Mouse (Mus musculus): ENCODE measurements around the gene B230118H07Rik. TPM values are rescaled to one million over a fixed set of nuclear protein-coding genes. Genes with fewer than 3 reads are reported as not detected.

Gene B230118H07Rik
- polyA plus RNA-seq, 1 experiment from 2014 or later = 47.3 TPM

DNA sequence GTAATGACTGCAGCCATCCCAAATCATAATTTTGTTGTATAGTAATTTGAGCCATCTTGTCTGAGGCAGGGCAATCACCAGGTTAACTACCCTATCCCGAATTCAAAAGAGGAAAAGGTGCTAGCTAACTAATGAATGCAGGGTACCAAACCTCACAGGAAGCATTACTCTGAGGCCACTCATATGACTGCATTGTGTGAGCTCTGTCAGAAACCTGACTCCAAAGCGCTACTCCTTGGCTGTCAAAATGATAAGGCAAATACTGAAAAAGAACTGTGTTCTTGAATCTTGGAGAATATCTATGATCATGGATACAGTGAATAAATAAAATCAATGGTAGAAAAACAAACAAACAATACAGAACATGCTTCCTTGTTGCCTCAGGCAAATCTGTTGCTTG, 69.3 kb downstream of the B230118H07Rik start:
- H3K36me3 ChIP-seq = no peaks in the 10 kb centered on the region
- H3K9me3 ChIP-seq = no peaks in the 10 kb centered on the region
- ATAC-seq (ENCODE audit: low FRiP score, low read depth) = no peak
- no peak overlapping the region for H3K4me2 ChIP-seq (replicated peaks)
- H3K4me1 ChIP-seq = no peaks in the 10 kb centered on the region
- 85% methylated on average over 2 of the region's 2 CpGs for WGBS
- H3K9ac ChIP-seq (replicated peaks) = no peak overlapping the region
- H3K27ac ChIP-seq (replicated peaks) = no peak overlapping the region
- H3K27me3 ChIP-seq = no peaks in the 10 kb centered on the region
- H3K4me3 ChIP-seq = no peak overlapping the region

DNA sequence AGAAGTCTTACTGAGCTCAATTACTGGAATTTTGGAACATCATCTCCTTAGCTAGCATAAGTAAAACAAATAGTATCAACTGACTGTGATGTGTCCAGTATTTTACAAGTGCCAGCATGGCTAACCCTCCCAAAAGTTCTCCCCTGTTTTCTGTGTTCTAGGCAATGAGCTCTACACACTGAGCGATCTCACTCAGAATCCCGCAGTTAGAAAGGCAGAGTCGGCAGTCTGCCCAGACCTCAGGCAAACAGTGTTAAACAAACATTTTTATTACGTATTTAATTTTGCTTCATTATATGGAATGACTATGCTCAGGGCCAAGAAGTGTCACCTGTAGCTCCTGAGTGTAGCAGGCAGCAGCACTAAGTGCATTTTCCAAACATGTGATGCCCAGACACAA, 72.1 kb downstream of the B230118H07Rik start:
- Histone ChIP-seq H3K9ac (replicated peaks) (no peak overlapping the region), H3K4me3 (no peak overlapping the region), H3K36me3 (no peaks in the 10 kb centered on the region), H3K27me3 (no peaks in the 10 kb centered on the region), H3K4me1 (no peaks in the 10 kb centered on the region), H3K4me2 (replicated peaks) (no peak overlapping the region), H3K27ac (replicated peaks) (no peak overlapping the region), H3K9me3 (no peaks in the 10 kb centered on the region)
- ATAC-seq (ENCODE audit: low FRiP score, low read depth) = no peak
- 91% methylated on average over 4 of the region's 4 CpGs for WGBS

DNA sequence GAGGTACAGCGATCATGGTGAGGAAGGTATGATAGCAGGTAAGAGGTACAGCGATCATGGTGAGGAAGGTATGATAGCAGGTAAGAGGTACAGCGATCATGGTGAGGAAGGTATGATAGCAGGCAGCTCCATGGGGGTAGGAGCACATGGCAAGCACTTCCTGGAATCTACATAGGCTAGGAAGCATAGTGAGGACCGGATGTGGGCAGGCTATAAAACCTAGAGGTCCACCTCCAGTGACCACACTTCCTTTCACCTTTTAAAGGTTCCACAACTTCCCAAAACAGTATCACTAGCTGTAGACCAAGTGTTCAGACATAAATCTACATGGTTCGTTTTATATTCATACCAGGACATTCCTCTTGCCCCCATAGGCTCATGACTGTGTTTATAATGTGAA, 80.1 kb downstream of the B230118H07Rik start:
- ATAC-seq (ENCODE audit: low FRiP score, low read depth) = no peak
- Histone ChIP-seq H3K9me3 (no peaks in the 10 kb centered on the region), H3K4me1 (no peaks in the 10 kb centered on the region), H3K27me3 (no peaks in the 10 kb centered on the region), H3K27ac (replicated peaks) (no peak overlapping the region), H3K4me2 (replicated peaks) (no peak overlapping the region), H3K36me3 (no peaks in the 10 kb centered on the region), H3K9ac (replicated peaks) (no peak overlapping the region), H3K4me3 (no peak overlapping the region)
- 90% methylated on average over 4 of the region's 5 CpGs for WGBS

DNA sequence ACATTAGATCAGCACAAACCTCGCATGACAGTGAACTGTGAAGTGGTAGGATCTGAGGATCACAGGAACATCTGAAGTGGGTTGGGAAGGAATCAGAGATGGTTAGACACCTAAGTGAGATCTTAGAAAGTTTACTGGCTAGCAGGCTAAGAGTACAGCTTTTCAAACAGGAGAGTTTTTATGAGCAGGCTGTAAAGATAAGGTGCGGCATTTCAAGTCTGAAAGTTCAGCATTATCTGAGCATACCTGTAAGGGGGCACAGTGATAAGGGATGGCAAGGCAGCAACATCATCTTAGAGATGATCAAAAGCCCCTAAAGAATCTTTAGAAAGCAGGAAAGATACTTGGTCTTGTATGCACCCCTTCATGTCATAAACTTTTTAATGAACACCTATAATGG, 81.8 kb downstream of the B230118H07Rik start:
- no peaks in the 10 kb centered on the region for H3K36me3 ChIP-seq
- no peaks in the 10 kb centered on the region for H3K27me3 ChIP-seq
- H3K4me1 ChIP-seq = no peaks in the 10 kb centered on the region
- WGBS = 88% methylated on average over 2 of the region's 2 CpGs
- no peak overlapping the region for H3K4me3 ChIP-seq
- ATAC-seq (ENCODE audit: low FRiP score, low read depth) = no peak
- no peak overlapping the region for H3K9ac ChIP-seq (replicated peaks)
- no peaks in the 10 kb centered on the region for H3K9me3 ChIP-seq
- no peak overlapping the region for H3K4me2 ChIP-seq (replicated peaks)
- H3K27ac ChIP-seq (replicated peaks) = no peak overlapping the region

DNA sequence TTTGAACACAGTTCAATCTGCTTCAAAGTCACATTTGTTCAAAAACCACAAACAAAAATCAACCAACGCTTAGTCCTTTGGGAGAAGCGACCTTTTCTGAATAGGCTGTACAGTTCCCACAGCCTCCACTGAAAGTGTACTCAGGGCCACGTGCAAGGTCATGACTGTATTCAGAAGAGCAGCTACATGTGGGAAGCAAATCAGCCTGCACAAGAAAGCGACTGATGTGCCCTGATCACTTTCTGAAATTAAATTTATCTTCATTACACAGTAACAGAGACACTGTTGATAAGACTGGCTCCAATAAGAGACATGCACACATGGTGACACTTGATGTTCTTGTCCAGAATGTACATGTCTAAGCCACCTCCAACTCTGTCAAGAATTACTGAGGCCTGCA, 85.6 kb downstream of the B230118H07Rik start:
- Histone ChIP-seq H3K9ac (replicated peaks) (no peak overlapping the region), H3K9me3 (no peaks in the 10 kb centered on the region), H3K4me2 (replicated peaks) (no peak overlapping the region), H3K36me3 (no peaks in the 10 kb centered on the region), H3K27me3 (no peaks in the 10 kb centered on the region), H3K4me3 (no peak overlapping the region), H3K27ac (replicated peaks) (no peak overlapping the region), H3K4me1 (no peaks in the 10 kb centered on the region)
- ATAC-seq (ENCODE audit: low FRiP score, low read depth) = no peak
- WGBS = 85% methylated on average over 4 of the region's 4 CpGs

DNA sequence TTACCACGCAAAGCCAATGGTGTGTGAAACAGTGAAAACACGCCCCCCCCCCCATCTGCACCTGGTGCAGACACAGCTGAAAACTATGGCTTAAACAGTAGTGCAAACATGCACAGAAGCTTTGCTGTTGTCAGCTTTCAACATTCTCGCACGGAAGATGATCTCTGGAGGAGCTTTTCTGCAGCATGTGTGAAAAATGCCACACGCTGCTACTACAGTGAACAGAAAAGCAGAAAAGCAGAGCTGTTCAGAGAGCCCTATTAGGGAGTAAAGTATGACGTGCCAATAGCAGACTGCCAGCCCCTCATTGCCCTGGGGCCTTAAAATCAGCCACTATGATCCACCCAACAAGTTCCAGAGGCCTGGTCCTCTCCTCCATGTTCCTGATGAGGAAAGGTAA, 86.1 kb downstream of the B230118H07Rik start:
- H3K9me3 ChIP-seq = no peaks in the 10 kb centered on the region
- H3K4me3 ChIP-seq = no peak overlapping the region
- no peak overlapping the region for H3K9ac ChIP-seq (replicated peaks)
- H3K4me2 ChIP-seq (replicated peaks) = no peak overlapping the region
- no peaks in the 10 kb centered on the region for H3K4me1 ChIP-seq
- ATAC-seq (ENCODE audit: low FRiP score, low read depth) = no peak
- H3K27ac ChIP-seq (replicated peaks) = no peak overlapping the region
- H3K27me3 ChIP-seq = no peaks in the 10 kb centered on the region
- no peaks in the 10 kb centered on the region for H3K36me3 ChIP-seq
- 79% methylated on average over 6 of the region's 6 CpGs for WGBS

DNA sequence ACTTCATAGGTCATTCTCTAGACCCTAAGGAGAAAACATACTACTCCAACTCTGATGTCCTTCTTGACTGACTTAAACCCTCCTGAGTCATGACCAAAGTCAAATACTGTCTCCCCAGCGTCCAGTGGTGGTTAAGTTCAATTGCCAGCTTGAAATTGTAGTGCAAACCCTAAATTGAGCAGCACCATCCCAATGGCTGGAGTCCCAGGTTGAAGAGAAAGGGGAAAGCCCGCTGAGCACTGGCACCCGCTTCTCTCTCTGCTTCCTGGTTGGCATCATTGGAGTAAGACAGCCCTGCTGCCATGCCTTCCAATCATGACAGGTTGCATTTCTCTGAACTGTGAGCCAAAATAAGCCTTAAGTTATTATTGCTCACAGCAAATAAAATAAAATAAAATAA, 89.9 kb downstream of the B230118H07Rik start:
- Histone ChIP-seq H3K9me3 (no peaks in the 10 kb centered on the region), H3K36me3 (no peaks in the 10 kb centered on the region), H3K27ac (replicated peaks) (no peak overlapping the region), H3K27me3 (no peaks in the 10 kb centered on the region), H3K9ac (replicated peaks) (no peak overlapping the region), H3K4me2 (replicated peaks) (no peak overlapping the region), H3K4me1 (no peaks in the 10 kb centered on the region), H3K4me3 (no peak overlapping the region)
- WGBS = 83% methylated on average over 3 of the region's 3 CpGs
- ATAC-seq (ENCODE audit: low FRiP score, low read depth) = no peak

DNA sequence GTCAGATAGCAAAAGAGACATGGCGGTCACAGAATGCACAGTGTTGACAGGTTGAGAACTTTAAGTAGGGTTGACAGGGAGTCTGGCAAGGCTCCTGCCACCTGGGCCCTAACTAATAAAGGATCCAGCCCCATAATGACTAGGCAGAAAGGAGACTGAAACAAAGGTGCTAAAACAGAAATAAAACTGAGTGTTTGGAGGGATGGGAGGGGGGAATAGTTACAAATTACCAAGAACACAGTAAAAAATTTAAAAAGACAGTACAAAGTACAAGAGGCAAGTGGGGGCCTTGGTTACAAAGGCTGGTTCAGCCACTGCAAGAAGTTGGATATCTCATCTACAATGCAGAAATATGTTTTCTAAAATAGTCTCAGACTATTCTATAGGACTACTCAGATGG, 93.4 kb downstream of the B230118H07Rik start:
- H3K4me2 ChIP-seq (replicated peaks) = no peak overlapping the region
- no peaks in the 10 kb centered on the region for H3K36me3 ChIP-seq
- H3K9ac ChIP-seq (replicated peaks) = no peak overlapping the region
- no peak overlapping the region for H3K27ac ChIP-seq (replicated peaks)
- no peak overlapping the region for H3K4me3 ChIP-seq
- H3K27me3 ChIP-seq = no peaks in the 10 kb centered on the region
- ATAC-seq (ENCODE audit: low FRiP score, low read depth) = no peak
- H3K4me1 ChIP-seq = no peaks in the 10 kb centered on the region
- 98% methylated on average over 1 of the region's 1 CpGs for WGBS
- H3K9me3 ChIP-seq = no peaks in the 10 kb centered on the region

DNA sequence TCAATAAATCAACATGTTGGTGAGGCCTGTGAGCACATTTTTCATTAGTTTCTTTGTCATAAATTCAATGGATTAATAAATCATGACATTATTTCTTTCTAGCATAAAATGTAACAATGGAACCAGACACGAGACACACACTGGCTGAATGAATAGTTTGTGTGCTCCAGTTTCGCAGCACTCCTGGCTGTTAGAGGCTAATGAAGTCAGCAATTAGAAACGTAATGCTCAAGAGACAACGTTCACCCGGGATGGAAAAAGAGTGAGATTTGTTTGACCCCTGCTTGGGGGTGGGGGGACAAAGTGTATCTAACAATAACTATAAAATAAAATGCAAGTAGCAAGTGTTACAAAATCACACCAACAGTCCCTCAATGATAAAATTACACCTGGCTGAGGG, 95.5 kb downstream of the B230118H07Rik start:
- Histone ChIP-seq H3K36me3 (no peaks in the 10 kb centered on the region), H3K4me2 (replicated peaks) (no peak overlapping the region), H3K4me1 (no peaks in the 10 kb centered on the region), H3K9ac (replicated peaks) (no peak overlapping the region), H3K27me3 (no peaks in the 10 kb centered on the region), H3K27ac (replicated peaks) (no peak overlapping the region), H3K9me3 (no peaks in the 10 kb centered on the region), H3K4me3 (no peak overlapping the region)
- 65% methylated on average over 5 of the region's 5 CpGs for WGBS
- ATAC-seq (ENCODE audit: low FRiP score, low read depth) = no peak

DNA sequence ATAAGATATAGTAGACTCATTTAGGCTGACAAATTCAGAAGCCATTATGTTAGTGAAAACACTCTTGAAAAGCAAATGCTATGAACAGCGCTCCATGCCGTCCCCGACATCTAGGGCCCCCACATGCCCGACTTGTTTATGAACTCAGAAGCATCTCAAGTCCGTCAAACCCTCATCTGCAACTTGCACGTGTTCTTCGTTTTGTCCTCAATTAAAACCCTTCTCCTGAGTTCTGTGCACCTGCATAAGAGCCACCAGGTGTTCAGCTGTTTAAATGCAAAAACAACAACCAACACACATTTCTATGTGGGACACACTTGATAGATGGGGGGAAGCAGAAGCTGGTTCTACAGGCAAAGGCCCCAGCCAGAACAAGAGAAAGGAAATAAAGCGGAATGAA, 97.0 kb downstream of the B230118H07Rik start:
- Histone ChIP-seq H3K27me3 (no peaks in the 10 kb centered on the region), H3K4me3 (no peak overlapping the region), H3K27ac (replicated peaks) (no peak overlapping the region), H3K4me2 (replicated peaks) (no peak overlapping the region), H3K9ac (replicated peaks) (no peak overlapping the region), H3K9me3 (no peaks in the 10 kb centered on the region), H3K36me3 (no peaks in the 10 kb centered on the region), H3K4me1 (no peaks in the 10 kb centered on the region)
- 94% methylated on average over 8 of the region's 8 CpGs for WGBS
- ATAC-seq (ENCODE audit: low FRiP score, low read depth) = no peak

DNA sequence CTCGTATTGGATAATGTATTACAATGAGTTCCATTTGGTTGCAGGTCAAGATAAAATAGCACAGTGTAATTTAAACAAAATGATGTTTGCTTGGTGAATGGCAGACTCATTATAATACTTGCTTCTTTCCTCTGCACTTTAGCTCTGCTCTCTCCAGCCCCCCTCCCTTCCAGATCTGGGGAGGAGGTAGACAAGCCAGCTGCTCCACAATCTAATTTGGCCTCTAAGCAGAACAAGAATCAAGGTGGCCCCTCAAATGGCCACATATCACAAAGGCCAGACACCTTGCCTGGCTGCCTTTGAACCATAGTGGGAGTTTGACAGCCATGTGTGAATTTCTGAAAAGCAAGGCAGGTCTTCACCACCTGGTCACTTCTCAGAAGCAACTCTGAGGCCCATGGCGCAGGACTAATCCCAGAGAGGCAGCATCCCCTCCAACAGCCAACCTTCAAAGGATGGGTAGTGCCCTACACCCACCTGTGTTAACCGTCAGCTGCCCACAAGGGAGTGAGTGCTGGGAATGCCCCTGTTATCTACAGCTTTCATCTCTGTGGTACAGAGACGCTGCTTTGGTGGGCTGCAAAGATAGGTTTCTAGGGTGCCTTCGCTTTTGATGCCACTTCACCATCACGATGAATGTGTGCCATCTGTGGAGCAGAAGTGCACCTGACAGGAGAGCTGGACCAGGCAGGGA, 98.2 kb downstream of the B230118H07Rik start:
- no peak overlapping the region for H3K27ac ChIP-seq (replicated peaks)
- no peak for ATAC-seq (ENCODE audit: low FRiP score, low read depth)
- 80% methylated on average over 6 of the region's 6 CpGs for WGBS
- H3K9me3 ChIP-seq = no peaks in the 10 kb centered on the region
- no peak overlapping the region for H3K4me2 ChIP-seq (replicated peaks)
- no peaks in the 10 kb centered on the region for H3K36me3 ChIP-seq
- no peak overlapping the region for H3K9ac ChIP-seq (replicated peaks)
- no peak overlapping the region for H3K4me3 ChIP-seq
- no peaks in the 10 kb centered on the region for H3K27me3 ChIP-seq
- no peaks in the 10 kb centered on the region for H3K4me1 ChIP-seq

DNA sequence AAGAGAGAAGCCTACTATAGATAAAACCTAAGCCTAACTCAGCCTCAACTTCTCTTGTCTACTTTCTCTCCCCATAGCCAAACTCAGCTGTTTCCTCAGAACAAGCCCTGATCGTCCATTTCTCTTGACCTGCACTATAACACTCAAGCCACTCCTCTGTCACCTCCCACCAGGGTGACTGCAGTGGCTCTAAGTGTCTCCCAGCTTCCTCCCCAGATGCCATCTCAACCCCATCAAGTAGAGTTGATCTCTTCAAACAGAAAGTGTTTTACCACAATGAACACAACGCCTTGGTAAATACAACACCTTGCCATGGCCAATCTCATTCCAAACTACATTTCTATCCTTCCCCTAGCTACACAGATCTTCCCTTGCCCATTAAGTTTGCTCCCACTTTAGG, 99.2 kb downstream of the B230118H07Rik start:
- no peaks in the 10 kb centered on the region for H3K4me1 ChIP-seq
- H3K27ac ChIP-seq (replicated peaks) = no peak overlapping the region
- 79% methylated on average over 2 of the region's 2 CpGs for WGBS
- H3K9me3 ChIP-seq = no peaks in the 10 kb centered on the region
- no peaks in the 10 kb centered on the region for H3K27me3 ChIP-seq
- H3K36me3 ChIP-seq = no peaks in the 10 kb centered on the region
- H3K4me3 ChIP-seq = no peak overlapping the region
- no peak for ATAC-seq (ENCODE audit: low FRiP score, low read depth)
- no peak overlapping the region for H3K9ac ChIP-seq (replicated peaks)
- no peak overlapping the region for H3K4me2 ChIP-seq (replicated peaks)

DNA sequence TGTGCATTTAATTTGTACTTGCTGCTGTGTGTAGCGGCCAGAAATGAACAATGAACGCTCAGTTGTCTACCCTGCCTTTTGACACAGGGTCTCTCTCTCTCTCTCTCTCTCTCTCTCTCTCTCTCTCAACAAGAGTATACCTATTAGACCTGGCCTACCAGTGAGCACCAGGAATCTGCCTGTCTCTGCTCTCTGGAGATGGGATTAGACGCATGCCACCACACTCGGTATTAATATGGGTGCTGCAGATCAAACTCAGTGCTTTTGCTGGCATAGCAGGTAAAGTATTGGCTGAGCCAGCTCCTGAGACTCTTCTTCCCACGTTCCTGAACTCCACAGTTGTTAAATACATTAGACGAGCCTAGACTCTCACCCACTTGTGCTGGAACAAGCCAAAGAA, 100.5 kb downstream of the B230118H07Rik start:
- Histone ChIP-seq H3K4me3 (no peak overlapping the region), H3K27ac (replicated peaks) (no peak overlapping the region), H3K9ac (replicated peaks) (no peak overlapping the region), H3K9me3 (no peaks in the 10 kb centered on the region), H3K4me2 (replicated peaks) (no peak overlapping the region), H3K4me1 (no peaks in the 10 kb centered on the region), H3K27me3 (no peaks in the 10 kb centered on the region), H3K36me3 (no peaks in the 10 kb centered on the region)
- WGBS = 87% methylated on average over 6 of the region's 6 CpGs
- no peak for ATAC-seq (ENCODE audit: low FRiP score, low read depth)

Data from midbrain, embryonic 12.5 days (tissue).